Mouse (Mus musculus) bone marrow, adult 2 months (tissue): ENCODE results near the gene Slc5a10. TPM values are rescaled to one million over a fixed set of nuclear protein-coding genes. Genes with fewer than 3 reads are reported as not detected.

ENCODE experiments used
- H3K27ac ChIP-seq: fragments of 200-500 bp; 2 replicates; pipeline ENCODE4 v1.5.1; 2012; ENCODE audit warnings: low read depth, mild to moderate bottlenecking, control low read depth, inconsistent platforms, low read length; ENCODE audit not compliant: control insufficient read depth, poor library complexity, insufficient read depth
- H3K4me1 ChIP-seq: fragments of 200-500 bp; 2 replicates; pipeline ENCODE4 v1.6.1; 2011; ENCODE audit warnings: low read length; ENCODE audit not compliant: control insufficient read depth, insufficient read depth
- H3K4me3 ChIP-seq: fragments of 200-500 bp; replicated peaks from 2 replicates; pipeline ENCODE3; 2011; ENCODE audit warnings: mild to moderate bottlenecking, low read depth, low read length, control low read depth; ENCODE audit not compliant: control insufficient read depth
- CTCF ChIP-seq: fragments of 200-500 bp; IDR thresholded peaks from 2 replicates; pipeline ENCODE4 v1.5.1; 2011; ENCODE audit warnings: low read length, control low read depth; ENCODE audit not compliant: control insufficient read depth, insufficient read depth
- POLR2A ChIP-seq: fragments of 200-500 bp; IDR thresholded peaks from 2 replicates; pipeline ENCODE4 v1.6.1; 2011; ENCODE audit warnings: low read depth, mild to moderate bottlenecking, control low read depth, low read length, borderline replicate concordance; ENCODE audit not compliant: control insufficient read depth
- WGBS: fragments of 180-500 bp; shearing (Covaris S2); methylation state at CpG from one replicate; pipeline ENCODE4 v1.1.7; 2018; 5-methylcytosine and 5-hydroxymethylcytosine counted together
- polyA plus RNA-seq: library from polyadenylated mRNA; stranded (reverse); fragments of >200 nt; gene quantifications from 2 replicates; pipeline ENCODE4 v1.2.4, GENCODE M21; 2011; ENCODE audit warnings: low replicate concordance; ENCODE audit not compliant: missing spikeins, insufficient read depth, insufficient read length

The Slc5a10 gene
- polyA plus RNA-seq, 1 experiment, result not detected

GRCm38 (mm10) chr11:61669492-61670490, 50.8 kb downstream of the Slc5a10 start:
- Histone ChIP-seq H3K4me1 (no peaks in the 10 kb centered on the region), H3K4me3 (no peak overlapping the region), H3K27ac (no peak overlapping the region)
- 47% methylated on average over 14 of the region's 14 CpGs for WGBS
- no peak for TF ChIP-seq POLR2A
- TF ChIP-seq CTCF, result no peak

DNA sequence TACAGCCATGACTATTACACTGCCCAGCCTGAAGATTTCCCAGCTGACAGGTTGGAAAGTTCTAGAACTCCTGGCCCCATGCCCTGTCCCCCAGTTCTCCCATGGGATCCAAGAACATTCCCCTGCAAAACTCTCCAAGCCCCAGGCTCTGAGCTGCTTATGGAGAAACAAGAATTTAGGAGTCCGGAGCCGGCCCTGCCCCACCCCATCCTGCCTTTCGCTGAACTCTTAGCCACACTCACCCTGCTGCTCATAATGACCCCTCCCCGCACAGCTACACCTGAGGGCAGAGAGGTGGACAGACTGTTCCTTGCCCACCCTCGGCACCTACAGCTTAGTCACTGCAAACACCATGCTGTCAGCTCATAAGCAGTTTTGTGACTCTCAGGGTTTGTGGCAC, 52.8 kb downstream of the Slc5a10 start:
- Histone ChIP-seq H3K4me3 (no peak overlapping the region), H3K27ac (no peak overlapping the region), H3K4me1 (no peaks in the 10 kb centered on the region)
- no peak for TF ChIP-seq POLR2A
- no peak for TF ChIP-seq CTCF
- 88% methylated on average over 5 of the region's 5 CpGs for WGBS

DNA sequence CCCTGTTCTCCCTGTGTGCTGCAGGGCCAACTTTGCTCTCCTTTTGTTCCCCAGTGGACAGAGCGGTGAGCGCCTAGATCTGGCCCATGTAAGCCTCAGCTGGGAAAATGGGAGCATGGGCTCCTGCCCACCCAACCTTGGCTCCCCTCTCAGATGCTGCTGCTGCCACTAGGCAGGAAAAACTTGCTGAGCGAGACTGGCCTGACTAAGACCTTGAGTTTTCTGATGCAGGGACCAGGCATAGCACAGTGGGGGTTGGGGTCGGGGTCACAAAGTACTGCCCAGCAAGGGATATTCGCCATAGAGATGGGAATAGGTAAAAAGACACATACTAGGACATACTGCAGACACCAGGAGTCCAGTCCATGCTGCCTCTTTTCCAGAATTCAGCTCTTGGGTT, 53.4 kb downstream of the Slc5a10 start:
- no peak overlapping the region for H3K4me3 ChIP-seq
- 86% methylated on average over 5 of the region's 5 CpGs for WGBS
- H3K4me1 ChIP-seq, result no peaks in the 10 kb centered on the region
- TF ChIP-seq POLR2A, result no peak
- TF ChIP-seq CTCF, result no peak
- no peak overlapping the region for H3K27ac ChIP-seq

DNA sequence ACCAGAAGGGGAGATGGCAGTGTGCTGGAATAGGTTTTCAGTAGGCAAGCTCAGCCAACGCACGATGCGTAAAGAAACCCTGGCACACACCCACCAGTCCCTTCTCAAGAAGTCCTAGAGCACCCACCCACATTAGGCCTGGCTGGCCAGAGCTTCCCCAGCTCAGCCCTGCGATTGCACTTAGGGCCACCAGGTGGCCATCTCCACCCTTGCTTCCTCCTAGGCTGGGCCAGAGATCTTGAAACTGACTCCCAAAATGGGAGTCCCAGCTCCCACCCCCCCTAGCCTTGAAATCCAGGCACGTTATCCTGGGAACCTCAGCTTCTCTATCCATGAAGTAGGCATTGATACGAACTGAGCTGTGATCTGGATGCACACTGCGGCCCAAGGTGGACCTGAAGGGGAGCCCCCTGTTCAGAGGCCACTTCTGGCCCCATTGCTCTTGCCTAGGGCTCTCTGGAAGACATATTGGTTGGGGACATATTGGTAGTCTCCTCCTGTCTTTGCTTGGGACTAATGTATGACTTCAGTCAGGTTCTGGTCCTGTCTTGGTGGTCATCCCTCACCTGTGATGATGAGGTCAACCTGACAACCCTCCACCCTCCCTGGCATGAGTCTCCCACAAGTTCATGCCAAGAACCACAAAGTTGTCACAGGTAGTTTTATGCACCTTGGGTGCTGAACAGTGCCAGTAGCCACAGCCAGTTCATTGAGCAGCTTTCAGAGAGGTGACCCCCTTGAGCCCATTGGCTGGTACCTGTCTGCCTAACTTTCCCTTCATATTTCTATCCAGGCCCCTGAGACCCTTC, 54.4 kb downstream of the Slc5a10 start:
- no peak for TF ChIP-seq POLR2A
- peak; percentile 65 for TF ChIP-seq CTCF
- Histone ChIP-seq H3K4me1 (no peaks in the 10 kb centered on the region), H3K4me3 (no peak overlapping the region), H3K27ac (no peak overlapping the region)
- 63% methylated on average over 7 of the region's 7 CpGs for WGBS

DNA sequence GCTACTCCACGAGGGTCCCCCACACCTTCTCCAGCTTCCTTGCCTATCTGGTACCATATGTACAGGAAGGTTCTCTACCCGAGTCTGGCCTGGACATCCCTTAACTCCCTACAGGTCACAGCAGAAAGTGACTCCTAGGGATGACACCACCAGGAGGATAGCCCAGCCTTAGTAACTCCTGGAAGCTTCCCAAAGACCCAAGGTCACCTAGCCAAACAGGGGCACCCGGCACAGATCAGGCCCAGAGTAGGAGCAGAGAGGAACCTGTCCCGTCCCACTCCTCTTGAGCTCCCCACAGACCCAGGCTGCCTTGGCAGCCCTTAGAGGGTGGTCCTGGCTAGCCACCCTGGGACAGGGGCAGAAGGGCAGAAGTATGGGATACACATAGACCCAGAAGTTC, 55.2 kb downstream of the Slc5a10 start:
- H3K27ac ChIP-seq, result no peak overlapping the region
- no peaks in the 10 kb centered on the region; the same call in 1 of the 2 replicates for H3K4me1 ChIP-seq
- H3K4me3 ChIP-seq, result no peak overlapping the region
- no peak for TF ChIP-seq CTCF
- TF ChIP-seq POLR2A, result no peak
- 81% methylated on average over 4 of the region's 4 CpGs for WGBS

DNA sequence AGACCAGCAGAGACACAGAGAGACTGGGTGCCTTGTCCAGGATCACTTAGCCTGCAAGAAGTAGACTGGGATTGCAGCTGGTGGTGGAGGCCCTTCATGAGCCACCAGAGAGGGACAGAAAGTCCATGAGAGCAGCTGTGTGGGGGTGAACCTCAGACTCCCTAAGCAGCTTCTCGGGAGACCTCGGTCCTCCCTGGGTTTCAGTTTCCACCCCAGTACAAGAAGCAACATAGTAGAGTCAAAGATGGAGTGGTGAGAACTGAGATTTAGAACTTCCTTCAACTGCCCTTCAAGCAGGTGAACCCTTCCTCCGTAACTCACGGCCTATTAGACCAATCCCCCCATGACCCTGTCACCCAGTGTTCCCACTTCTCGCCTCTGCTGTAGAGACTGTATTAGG, 58.4 kb downstream of the Slc5a10 start:
- TF ChIP-seq POLR2A (no peak), CTCF (no peak)
- no peak overlapping the region for H3K27ac ChIP-seq
- H3K4me1 ChIP-seq, result peaks cover 2% of the 10 kb centered on the region; the same call in 1 of the 2 replicates
- WGBS, result 81% methylated on average over 5 of the region's 5 CpGs
- no peak overlapping the region for H3K4me3 ChIP-seq

DNA sequence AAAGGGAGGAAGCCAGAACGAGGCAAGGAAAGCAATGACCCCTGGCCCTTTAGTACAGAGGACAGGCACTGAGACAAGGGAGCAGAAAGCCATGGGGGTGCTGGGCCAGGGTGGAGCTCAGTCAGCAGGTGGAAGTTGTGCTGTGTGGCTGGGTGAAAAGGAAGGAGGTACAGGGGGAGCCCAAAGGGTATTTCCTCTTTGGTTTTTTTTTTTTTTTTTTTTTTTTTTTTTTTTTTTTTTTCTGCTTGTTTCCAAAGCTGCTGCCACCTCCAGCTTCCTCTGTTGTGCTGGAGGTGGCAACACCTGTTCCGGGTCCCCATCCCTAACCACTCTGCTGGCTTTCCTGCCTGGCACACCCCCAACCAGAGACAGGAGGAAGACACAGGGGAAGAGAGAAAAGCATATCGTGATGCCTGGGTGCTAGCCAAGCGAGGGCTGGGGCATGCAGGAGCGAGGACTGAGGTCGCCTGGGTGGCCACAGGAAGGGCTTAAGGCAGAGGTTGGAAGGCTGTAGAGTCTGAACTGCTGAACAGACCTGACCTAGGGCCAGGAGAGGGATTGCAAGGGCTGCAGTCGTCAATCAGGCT, 59.7 kb downstream of the Slc5a10 start:
- peak overlapping the region; percentile 47 for H3K27ac ChIP-seq

DNA sequence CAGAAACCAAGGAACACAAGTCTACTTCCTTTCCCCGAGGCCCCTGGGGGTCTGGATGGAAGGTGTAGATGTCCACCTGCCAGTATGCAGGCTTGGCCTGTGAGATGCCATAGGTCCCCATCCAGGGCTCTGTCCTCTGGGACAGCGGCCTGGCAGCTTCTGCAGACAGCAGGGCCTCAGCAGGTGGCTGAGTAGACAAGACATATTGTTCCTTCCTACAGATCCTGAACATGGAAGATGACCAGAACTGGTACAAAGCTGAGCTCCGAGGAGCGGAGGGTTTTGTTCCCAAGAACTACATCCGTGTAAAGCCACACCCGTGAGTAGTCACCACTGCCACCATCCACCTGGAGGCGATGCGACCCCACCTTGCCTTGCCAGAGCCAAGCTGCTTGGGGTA, 60.6 kb downstream of the Slc5a10 start:
- no peak for TF ChIP-seq POLR2A
- TF ChIP-seq CTCF, result no peak
- Histone ChIP-seq H3K4me3 (no peak overlapping the region), H3K27ac (no peak overlapping the region; the same call in 1 of the 2 replicates), H3K4me1 (peaks cover 2% of the 10 kb centered on the region; the same call in 1 of the 2 replicates)
- WGBS, result 86% methylated on average over 8 of the region's 8 CpGs

More for the DNA sequence above, 59.7 kb downstream of the Slc5a10 start:
- Histone ChIP-seq H3K4me1 (peaks cover 2% of the 10 kb centered on the region; the same call in 1 of the 2 replicates), H3K4me3 (no peak overlapping the region)
- TF ChIP-seq CTCF (no peak), POLR2A (no peak)
- WGBS, result 6% methylated on average over 7 of the region's 7 CpGs
